Mouse (Mus musculus): ENCODE data around the gene Ghr.
A peak's percentile ranks its signal among the peaks of the same experiment; 100 is the strongest.

Ghr gene

GRCm38 (mm10) chr15:3514027-3514426 is 69.3 kb downstream of the Ghr start:
- no peak for DNase-seq

DNA sequence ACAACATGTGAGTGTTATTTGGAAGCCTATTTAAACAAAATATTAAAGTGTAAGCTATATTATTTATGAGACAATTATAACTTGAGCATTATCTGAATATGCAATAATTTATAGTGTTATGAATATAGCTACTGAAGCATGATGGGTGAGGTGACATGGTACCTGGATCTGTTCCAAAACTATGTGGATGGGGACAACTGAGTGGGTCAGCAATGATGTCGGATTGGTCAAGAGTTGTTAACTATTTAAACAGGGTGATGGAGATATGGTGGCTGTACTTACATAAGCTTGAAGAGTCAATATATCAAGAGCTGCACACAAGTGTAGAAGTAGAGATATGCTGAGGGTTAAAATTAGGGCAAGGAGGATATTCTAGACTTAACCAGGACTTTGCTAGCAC is 70.9 kb downstream of the Ghr start:
- no peak for DNase-seq

DNA sequence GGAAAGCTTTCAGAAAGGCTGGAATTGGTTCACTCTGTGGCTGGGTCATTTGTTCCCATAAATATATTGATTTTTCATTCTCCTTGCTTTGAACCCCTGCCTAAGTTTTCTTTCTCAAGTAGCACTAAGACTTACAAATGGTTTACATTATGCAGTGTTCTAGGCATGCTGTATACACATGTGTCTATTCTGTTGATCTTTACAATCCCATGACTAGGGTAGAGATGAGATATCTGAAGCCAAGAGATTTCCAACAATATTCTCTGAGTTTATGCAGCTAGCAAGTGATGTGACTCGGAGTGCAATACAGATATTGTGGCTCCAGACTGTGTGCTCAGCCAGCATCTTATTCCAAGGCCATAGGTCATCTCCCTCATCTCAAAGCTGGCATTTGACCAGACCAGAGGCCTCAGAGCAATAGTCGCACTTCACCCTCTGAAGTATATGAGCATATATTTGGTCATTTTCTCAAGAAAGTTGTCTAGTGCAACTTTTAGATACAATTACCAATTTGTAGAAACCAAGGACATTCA is 71.6 kb downstream of the Ghr start:
- no peak for DNase-seq

- DNase-seq: no peak
Measured at GRCm38 (mm10) chr15:3509089-3509488, 74.2 kb downstream of the Ghr start.

DNA sequence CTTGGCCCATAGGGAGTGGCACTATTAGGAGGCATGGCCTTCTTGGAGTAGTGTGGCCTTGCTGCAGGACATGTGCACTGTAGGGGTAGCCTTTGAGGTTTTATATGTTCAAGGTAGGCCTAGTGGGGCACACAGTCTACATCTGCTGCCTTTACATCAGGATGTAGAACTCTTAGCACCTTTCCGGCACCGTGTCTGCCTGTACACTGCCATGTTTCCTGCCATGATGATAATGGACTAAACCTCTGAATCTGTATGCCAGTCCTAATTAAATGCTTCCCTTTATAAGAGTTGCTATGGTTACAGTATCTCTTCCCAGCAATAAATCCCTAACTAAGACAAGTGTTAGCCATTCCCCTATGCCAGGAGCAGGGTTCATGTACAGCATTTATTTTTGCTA is 76.0 kb downstream of the Ghr start:
- DNase-seq: no peak

GRCm38 (mm10) chr15:3504700-3505099 is 78.6 kb downstream of the Ghr start:
- DNase-seq: no peak

DNA sequence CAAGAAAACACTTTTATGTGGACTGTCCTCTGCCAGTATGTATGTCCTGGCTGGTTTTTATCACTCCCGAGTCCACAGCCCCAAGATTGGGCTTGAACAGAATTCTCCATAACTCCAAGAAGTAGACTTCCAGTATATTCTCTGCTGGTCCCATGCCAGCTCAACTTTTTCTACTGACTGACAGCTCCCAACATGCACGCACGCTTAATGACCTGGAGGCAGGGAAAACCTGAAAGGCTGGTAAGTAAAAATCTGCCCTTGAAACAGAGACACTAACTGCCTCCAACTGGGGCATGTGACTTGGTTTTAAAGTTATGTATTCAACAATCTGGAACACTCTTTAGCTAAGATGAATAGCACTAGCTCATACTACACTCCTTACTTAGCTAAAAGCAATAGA is 81.6 kb downstream of the Ghr start:
- peak; percentile 41 for DNase-seq

- DNase-seq: no peak
Measured at GRCm38 (mm10) chr15:3499020-3499419, 84.3 kb downstream of the Ghr start.

DNA sequence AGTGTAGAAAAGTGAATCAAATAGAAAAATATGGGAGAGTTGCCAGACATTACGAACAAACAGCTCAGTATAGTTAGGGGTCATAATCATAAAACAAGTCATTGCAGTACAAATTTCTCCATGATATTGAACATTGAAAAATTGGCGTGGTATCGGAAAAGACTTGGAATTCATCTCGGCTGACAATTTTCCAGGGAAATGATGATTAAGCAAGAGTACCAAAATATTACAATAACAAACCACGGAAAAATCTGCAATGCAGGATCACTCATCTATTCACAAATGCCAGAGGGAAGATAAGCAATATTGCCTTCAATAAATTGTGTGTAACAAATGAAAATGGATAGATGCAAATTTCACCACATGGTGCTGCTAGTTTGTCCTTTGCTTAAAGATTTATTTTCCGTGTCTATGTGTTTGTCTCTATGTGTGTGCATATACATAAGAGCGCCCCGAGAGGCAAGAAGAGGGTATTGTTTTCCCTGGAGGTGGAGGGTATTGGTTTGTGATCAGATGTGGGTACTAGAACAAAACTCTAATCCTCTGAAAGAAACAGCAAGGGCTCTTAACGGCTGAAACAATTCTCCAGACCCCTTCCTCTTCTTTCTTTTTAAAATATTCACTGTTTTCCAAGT is 85.2 kb downstream of the Ghr start:
- no peak for DNase-seq

DNA sequence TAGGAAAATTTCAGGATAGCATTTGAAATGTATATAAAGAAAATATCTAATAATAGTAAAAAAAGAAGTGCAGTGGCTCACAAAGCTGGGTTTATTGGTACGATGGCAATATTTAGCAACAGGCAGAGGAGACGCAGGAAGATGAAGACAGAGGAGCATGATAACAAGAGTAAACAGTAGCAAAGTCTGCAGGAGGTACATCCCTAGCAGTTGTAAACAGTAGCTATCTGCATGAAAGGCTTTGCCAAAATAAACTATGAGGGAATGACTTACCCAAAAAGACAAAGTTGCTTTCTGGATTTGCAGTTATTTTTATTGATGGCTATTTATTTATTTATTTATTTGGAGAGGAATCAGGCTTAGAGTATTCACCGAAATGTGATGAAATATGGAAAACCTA is 92.4 kb downstream of the Ghr start:
- DNase-seq: no peak

GRCm38 (mm10) chr15:3490011-3490410 is 93.3 kb downstream of the Ghr start:
- no peak for DNase-seq

- no peak for DNase-seq
Measured at GRCm38 (mm10) chr15:3489180-3489579, 94.1 kb downstream of the Ghr start.

GRCm38 (mm10) chr15:3488601-3489000 is 94.7 kb downstream of the Ghr start:
- no peak for DNase-seq

DNA sequence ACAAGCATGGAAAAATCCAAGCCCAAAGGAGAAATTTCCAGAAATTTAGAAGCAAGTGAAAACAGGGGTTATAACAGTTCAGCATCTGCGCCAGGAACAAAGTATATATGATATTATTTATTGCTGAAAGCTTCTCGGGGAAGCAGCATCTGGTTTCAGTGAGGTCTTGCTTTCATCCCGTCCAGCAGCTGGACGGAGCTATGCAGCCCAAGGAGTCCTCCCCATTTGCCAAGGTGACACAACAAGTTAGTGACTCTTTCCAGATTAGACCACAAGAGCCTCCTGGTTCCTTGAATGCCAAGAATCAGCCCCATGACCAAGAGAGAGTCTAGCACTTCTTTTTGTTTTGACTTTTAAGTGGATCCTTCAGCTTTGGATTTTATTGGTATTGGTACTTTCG is 96.6 kb downstream of the Ghr start:
- DNase-seq: no peak

DNA sequence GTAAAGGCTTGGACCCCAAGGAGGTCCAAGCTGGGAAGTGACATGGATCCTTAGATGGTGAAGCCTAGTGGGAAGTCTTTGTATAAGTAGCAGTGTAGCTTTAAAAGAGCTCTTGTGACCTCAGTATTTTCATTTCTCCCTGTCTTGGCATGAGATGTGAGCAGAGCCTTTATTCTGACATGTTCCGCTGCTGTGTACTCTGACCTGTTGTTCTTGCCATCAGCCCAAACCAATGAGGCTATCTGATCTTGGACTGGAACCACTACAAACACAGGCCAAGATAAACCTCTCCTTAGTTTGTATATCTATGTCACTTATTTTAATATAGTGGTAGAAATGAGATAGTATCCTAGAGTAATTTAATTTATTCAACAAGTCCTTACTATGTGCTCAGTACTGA is 97.9 kb downstream of the Ghr start:
- DNase-seq: no peak

- DNase-seq: no peak
Measured at GRCm38 (mm10) chr15:3483451-3483850, 99.8 kb downstream of the Ghr start.

- no peak for DNase-seq
Measured at GRCm38 (mm10) chr15:3469230-3469629, 114.1 kb downstream of the Ghr start.

GRCm38 (mm10) chr15:3466608-3467007 is 116.7 kb downstream of the Ghr start:
- no peak for DNase-seq

DNA sequence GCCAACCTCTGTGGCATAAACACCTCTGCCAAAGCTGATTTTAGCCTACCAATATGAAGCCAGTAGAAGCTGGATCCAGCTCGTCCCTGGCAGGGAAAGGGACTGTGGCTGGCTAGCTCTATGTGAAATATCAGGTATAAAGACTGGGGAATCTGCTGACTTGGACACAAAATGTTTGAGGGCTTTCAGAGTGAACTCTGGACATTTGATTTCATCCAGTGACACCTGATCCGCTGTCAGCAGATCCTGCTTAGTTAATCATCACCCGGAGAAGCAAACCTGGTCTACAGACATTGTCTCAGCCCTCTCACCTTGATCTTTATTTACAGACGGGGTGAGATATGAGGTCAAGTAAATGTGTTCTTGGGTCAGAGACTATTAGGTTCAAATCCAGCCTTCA is 118.5 kb downstream of the Ghr start:
- DNase-seq: peak; percentile 76

DNA sequence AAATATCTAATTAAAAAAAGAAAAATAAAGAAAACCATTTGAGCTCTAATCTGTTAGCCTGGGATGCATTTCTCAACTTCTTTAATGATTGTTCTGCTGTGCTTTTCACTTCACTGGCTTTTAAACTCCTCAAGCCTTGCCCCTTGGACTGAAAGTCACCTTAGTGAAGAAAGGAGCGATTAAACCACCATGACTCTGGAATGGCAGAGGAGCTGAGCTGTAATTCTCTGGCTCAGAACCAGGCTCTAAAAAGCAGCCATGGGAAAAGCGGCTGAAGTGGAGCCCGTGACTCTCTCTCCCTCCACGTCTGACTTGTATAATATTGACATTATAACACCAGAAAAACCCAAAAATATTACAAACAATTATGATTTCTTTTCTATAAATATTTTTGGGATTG is 126.7 kb downstream of the Ghr start:
- DNase-seq: peak; percentile 65

DNA sequence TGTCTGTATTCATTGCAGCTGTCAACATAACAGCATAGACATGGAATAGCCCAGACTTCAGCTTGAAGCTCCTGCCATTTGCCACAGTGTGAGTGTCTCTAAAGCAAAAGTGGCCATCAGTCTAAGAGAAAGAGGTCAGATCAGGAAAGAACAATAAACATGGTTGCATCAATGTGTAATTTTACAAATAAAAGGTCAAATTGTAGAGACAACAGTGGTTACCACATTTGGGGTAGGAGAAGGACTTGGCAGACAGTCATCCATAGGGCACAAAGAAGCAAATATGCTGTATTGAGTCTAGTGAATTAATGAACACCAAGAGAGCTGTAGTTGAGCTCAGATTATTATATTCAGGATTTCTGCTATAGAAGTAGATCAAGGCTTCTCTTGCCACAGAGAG is 127.7 kb downstream of the Ghr start:
- DNase-seq: no peak

- no peak for DNase-seq
Measured at GRCm38 (mm10) chr15:3452080-3452752, 131.1 kb downstream of the Ghr start.

- no peak for DNase-seq
Measured at GRCm38 (mm10) chr15:3449564-3449963, 133.7 kb downstream of the Ghr start.

DNA sequence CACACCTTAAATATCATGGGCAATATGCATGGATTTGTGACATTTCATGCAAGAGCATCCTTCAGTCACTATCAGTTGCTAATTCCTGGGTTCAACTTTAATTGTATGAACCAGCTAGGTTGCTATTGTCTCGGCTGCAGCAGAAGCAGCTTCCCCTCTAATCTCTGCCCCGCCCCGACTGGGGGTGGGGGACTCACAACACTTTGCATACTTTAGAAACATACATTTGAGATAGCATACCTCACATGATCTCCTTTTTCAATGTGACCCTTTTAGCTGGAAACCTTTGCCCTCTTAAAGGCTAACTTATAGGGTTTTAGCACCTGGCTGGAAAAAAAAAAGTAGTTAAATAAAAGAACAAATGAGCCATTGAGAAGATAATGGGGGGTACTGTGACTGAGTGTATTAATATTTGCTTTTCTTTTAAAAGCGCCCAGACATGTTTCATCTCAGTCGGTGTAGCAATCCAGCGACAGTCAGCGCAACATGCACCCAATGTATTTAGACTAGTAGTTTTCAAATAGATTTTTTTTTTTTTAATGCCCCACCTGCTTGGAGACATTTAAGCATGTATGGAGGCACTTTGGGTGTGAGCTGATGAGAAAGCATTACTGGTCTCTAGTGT is 137.9 kb downstream of the Ghr start:
- DNase-seq: no peak
